Mouse (Mus musculus) CH12F3 (cell line): ENCODE results near the gene Spata31.

ENCODE experiments used
- in situ Hi-C: fragments of 300-500 bp; cut with MboI; formaldehyde crosslinking; loops from 2 replicates; pipeline ENCODE4 v1.14.3; 2020; ENCODE audit warnings: low sequenced_read_pairs

Spata31 gene

DNA sequence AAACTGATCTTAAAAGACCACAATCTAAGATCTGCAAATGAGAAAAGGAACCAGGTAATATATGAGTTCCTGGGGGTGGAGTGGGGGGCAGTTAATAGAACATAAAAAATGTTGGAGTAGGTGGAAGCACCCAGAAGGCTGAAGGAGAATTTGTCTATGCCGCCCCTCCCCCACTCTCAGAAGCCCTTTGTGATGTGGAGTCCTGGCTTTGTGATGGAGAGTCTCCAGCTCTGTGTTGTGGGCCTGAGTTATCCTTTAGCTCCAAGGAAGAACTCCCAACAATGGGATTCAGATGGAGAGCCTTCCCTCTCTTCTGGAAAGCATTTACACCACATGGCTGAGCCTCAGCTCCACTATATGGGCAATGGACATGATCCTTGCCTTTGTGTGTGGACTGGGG lies at the start of gene Spata31:
Gene Spata31, plus strand, starts transcription at position 216 of the 400 bp plus-strand sequence.
- in situ Hi-C loops, result no loop called here

DNA sequence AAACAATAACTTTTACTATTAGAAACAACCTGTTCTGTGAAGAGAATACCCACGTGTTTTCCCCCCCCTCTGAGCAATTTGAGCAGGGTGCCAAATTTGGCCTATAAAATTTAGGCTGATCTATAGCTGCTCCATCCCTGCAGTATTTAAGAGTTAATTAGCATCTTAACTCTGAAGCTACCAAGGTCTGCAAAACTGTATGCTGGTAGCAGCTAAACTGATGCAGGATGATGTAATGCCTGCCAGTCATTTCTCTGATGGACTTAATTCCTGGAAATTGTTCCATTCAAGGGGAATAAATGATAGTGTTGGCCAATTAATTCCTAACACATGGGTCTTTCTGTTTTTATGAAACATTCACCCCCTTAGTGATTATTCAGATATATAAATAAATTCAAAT lies 14.1 kb upstream of the Spata31 start:
- in situ Hi-C loops, result no loop called here

DNA sequence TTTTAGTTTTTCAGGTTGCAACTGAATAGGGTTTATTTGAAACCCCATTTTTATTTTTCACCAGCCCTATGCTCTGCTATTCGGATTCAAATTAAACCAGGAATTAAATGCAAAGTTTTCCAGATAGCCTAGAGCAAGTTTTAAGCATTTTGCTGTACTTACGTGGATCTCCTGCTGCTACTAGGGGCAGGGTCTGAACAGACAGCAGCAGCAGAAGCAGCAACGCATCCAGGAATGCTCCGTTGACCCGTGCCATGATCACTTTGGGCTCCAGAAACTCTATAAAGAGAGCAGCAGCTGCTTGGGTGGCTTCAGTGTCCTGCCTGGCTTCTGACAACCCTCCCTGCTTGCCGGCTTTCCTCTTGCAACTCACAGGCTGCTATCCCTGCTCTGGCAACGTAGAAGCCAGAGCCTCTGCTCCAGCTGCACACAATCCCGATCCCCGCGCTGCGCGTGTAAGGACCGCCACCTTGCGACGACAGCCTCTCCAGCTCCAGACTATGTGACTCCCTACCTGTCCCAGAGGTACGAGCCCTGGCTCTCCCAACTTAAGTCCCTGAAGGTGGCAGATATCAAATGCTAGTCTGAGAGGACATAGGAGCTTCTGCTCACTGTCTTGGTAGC lies 13.5 kb upstream of the Spata31 start, which contains the start of gene Cntnap3:
Gene Cntnap3, minus strand, starts transcription at position 371 of the 624 bp plus-strand sequence.
- in situ Hi-C loops, result no loop called here
